Mouse (Mus musculus) heart, embryonic 12.5 days (tissue): ENCODE results near the gene Napepld. TPM values are rescaled to one million over a fixed set of nuclear protein-coding genes. Genes with fewer than 3 reads are reported as not detected.
A peak's percentile ranks its signal among the peaks of the same experiment; 100 is the strongest.

Experiments used
- ATAC-seq: fragments of 200-750 bp; cut with Nextera tagmentation; 2 replicates; pipeline ENCODE4 v1.8.0; 2017; ENCODE audit warnings: moderate TSS enrichment, moderate library complexity; ENCODE audit not compliant: insufficient number of reproducible peaks, low FRiP score
- H3K27ac ChIP-seq: fragments of 300-500 bp; sonication (generic); 2 replicates; pipeline ENCODE4 v1.5.1; 2016; ENCODE audit warnings: mild to moderate bottlenecking, moderate library complexity; ENCODE audit not compliant: poor library complexity, severe bottlenecking
- H3K27me3 ChIP-seq: fragments of 300-500 bp; sonication (generic); replicated peaks from 2 replicates; pipeline ENCODE4 v1.6.1; 2016; ENCODE audit warnings: mild to moderate bottlenecking, moderate library complexity
- H3K36me3 ChIP-seq: fragments of 300-500 bp; sonication (generic); 2 replicates; pipeline ENCODE4 v1.6.1; 2016; ENCODE audit warnings: mild to moderate bottlenecking, moderate library complexity
- H3K4me1 ChIP-seq: fragments of 300-500 bp; sonication (generic); replicated peaks from 2 replicates; pipeline ENCODE4 v1.6.1; 2016; ENCODE audit warnings: mild to moderate bottlenecking
- H3K4me2 ChIP-seq: fragments of 300-500 bp; sonication (generic); 2 replicates; pipeline ENCODE4 v1.6.1; 2016; ENCODE audit warnings: mild to moderate bottlenecking, moderate library complexity
- H3K4me3 ChIP-seq: fragments of 300-500 bp; sonication (generic); 2 replicates; pipeline ENCODE4 v1.5.1; 2016; ENCODE audit warnings: mild to moderate bottlenecking
- H3K9ac ChIP-seq: fragments of 300-500 bp; sonication (generic); 2 replicates; pipeline ENCODE4 v1.6.1; 2016; ENCODE audit warnings: mild to moderate bottlenecking, moderate library complexity
- H3K9me3 ChIP-seq: fragments of 300-500 bp; sonication (generic); replicated peaks from 2 replicates; pipeline ENCODE4 v1.6.1; 2016; ENCODE audit warnings: mild to moderate bottlenecking, moderate library complexity
- WGBS: fragments of 180-500 bp; shearing (Covaris S2); methylation state at CpG from one replicate; pipeline ENCODE4 v1.1.7; 2016; 5-methylcytosine and 5-hydroxymethylcytosine counted together
- polyA plus RNA-seq: library from polyadenylated mRNA; unstranded; fragments of >200 nt; fragmentation: Nextera tagmentation; extraction: Ambion mirVana; gene quantifications from 2 replicates; pipeline ENCODE4 v1.2.1, GENCODE M21; 2016

Gene Napepld
- polyA plus RNA-seq: 5.4 and 6.9 TPM in 2 replicates

DNA sequence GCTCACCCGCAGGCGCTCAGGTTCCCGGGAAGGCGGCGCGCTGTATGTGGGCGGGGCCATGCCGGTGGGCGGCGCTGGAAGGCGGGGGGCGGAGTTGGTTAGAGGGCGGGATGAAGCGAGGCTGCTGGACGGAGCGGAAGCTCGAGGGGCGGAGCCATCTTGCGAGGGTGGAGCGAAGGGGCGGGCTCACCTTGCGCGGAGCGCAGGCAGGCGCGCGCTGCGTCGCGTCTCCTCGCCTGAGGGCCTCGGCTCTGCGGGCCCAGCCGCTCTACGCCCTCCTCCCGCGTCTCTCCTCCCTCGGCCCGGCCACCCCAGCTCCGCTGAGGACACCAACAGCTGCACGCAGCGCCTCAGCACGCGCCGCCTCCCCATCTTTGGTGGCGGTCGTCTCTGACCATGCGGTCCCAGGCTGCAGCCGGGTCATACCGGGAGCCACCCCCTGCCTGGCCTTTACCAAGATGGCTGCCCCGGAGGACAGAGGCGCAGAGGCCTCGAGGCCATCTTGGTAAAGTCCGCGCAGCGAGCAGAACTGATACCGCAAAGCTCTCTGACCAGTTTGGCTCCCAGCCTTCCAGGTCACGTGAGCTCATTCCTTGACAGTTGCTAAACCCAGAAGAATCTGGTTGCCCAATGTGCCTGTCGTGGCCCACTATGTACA lies at the start of gene Napepld:
TSS of gene Napepld (minus strand) at position 46 of the 658 bp plus-strand sequence.
- H3K4me3 ChIP-seq: peak within 1 kb of the TSS; percentile 68
- H3K36me3 ChIP-seq: no peaks in the 10 kb centered on the region
- peak within 1 kb of the TSS; percentile 95 for H3K27ac ChIP-seq
- WGBS: under 1% methylated on average over 44 of the region's 59 CpGs
- peak; percentile 99 for ATAC-seq
- 0 out of 2 replicates have a peak, but pooled peaks cover 4% of the 10 kb centered on the region for H3K4me1 ChIP-seq
- H3K9ac ChIP-seq: peak within 1 kb of the TSS; percentile 89
- H3K4me2 ChIP-seq: peak within 1 kb of the TSS; percentile 69
- H3K9me3 ChIP-seq: peaks cover 4% of the 10 kb centered on the region; the same call in 1 of the 2 replicates
- no peaks in the 10 kb centered on the region for H3K27me3 ChIP-seq

DNA sequence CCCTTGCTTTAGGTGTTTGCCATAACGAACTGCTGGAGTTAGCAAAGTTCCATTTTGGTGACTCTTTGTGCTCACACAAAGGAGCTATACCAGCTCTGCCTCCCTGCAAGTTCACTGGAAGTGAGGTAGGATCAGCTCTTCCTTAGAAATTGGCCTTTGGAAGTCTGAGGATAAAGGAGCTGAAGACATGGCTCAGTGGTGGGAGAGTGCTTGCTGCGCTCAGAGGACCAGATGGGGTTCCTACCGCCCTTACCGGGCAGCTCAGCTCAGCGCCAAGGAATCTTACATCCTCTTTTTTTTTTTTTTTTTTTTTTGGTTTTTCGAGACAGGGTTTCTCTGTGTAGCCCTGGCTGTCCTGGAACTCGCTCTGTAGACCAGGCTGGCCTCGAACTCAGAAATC lies 44.8 kb upstream of the Napepld start:
- Histone ChIP-seq H3K9ac (no peak overlapping the region), H3K4me1 (no peaks in the 10 kb centered on the region), H3K27me3 (no peaks in the 10 kb centered on the region), H3K4me3 (no peak overlapping the region), H3K9me3 (no peaks in the 10 kb centered on the region), H3K4me2 (no peak overlapping the region), H3K27ac (no peak overlapping the region), H3K36me3 (peaks cover 98% of the 10 kb centered on the region)
- 91% methylated on average over 7 of the region's 8 CpGs for WGBS
- no peak for ATAC-seq

GRCm38 (mm10) chr5:21744651-21745050 lies 43.5 kb upstream of the Napepld start:
- Histone ChIP-seq H3K36me3 (peaks cover 93% of the 10 kb centered on the region), H3K9me3 (no peaks in the 10 kb centered on the region), H3K4me3 (no peak overlapping the region), H3K9ac (no peak overlapping the region), H3K27me3 (no peaks in the 10 kb centered on the region), H3K4me1 (no peaks in the 10 kb centered on the region), H3K4me2 (no peak overlapping the region), H3K27ac (no peak overlapping the region)
- no peak for ATAC-seq

- Histone ChIP-seq H3K4me3 (no peak overlapping the region), H3K27ac (no peak overlapping the region), H3K9ac (no peak overlapping the region), H3K4me1 (no peaks in the 10 kb centered on the region), H3K36me3 (peaks cover 91% of the 10 kb centered on the region), H3K27me3 (no peaks in the 10 kb centered on the region), H3K9me3 (no peaks in the 10 kb centered on the region), H3K4me2 (no peak overlapping the region)
- no peak for ATAC-seq
- 92% methylated on average over 10 of the region's 10 CpGs for WGBS
These were observed 42.4 kb upstream of the Napepld start for GRCm38 (mm10) chr5:21743606-21744005.

- no peak for ATAC-seq
- Histone ChIP-seq H3K4me3 (no peak overlapping the region), H3K36me3 (peaks cover 56% of the 10 kb centered on the region), H3K27me3 (no peaks in the 10 kb centered on the region), H3K9me3 (no peaks in the 10 kb centered on the region), H3K4me1 (peaks cover 11% of the 10 kb centered on the region), H3K9ac (no peak overlapping the region), H3K4me2 (no peak overlapping the region), H3K27ac (no peak overlapping the region)
- WGBS: 89% methylated on average over 13 of the region's 13 CpGs
These were observed 38.7 kb upstream of the Napepld start for GRCm38 (mm10) chr5:21739881-21740280.

- WGBS: 88% methylated on average over 11 of the region's 11 CpGs
These were observed 37.9 kb upstream of the Napepld start for GRCm38 (mm10) chr5:21739120-21739519.

DNA sequence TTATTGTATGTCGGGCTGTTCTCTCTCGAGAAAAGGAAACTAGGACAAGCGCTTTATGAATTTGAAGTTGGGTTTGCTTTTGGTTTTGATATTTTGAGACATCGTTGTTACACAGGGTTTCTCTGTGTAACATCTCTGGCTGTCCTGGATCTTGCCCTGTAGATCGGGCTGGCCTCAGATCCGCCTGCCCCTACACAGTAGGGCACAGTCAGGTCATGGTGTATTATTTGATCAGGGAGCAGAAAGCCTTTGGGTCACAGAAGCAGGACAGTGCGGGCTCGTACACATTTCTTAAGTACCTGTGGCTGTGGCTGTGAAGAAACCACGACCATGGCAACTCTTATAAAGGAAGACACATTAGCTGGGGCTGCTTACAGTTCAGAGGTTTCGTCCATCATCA lies 36.4 kb upstream of the Napepld start:
- no peak for ATAC-seq
- Histone ChIP-seq H3K27me3 (no peaks in the 10 kb centered on the region), H3K27ac (no peak overlapping the region), H3K4me1 (peaks cover 14% of the 10 kb centered on the region), H3K4me3 (peak overlapping the region; percentile 94), H3K4me2 (peak overlapping the region; percentile 90), H3K9me3 (no peaks in the 10 kb centered on the region), H3K36me3 (peaks cover 33% of the 10 kb centered on the region), H3K9ac (peak overlapping the region; percentile 93)
- 24% methylated on average over 10 of the region's 10 CpGs for WGBS

More at GRCm38 (mm10) chr5:21739120-21739519, 37.9 kb upstream of the Napepld start:
- no peak overlapping the region for H3K4me3 ChIP-seq
- H3K4me2 ChIP-seq: no peak overlapping the region
- no peaks in the 10 kb centered on the region for H3K9me3 ChIP-seq
- H3K36me3 ChIP-seq: peaks cover 48% of the 10 kb centered on the region
- no peak overlapping the region for H3K9ac ChIP-seq
- no peak overlapping the region for H3K27ac ChIP-seq
- ATAC-seq: no peak
- H3K27me3 ChIP-seq: no peaks in the 10 kb centered on the region
- H3K4me1 ChIP-seq: peaks cover 11% of the 10 kb centered on the region

GRCm38 (mm10) chr5:21736956-21737585 lies 35.9 kb upstream of the Napepld start, which contains the start of gene Pmpcb:
TSS of gene Pmpcb (plus strand) at chr5:21737141.
- Histone ChIP-seq H3K4me3 (peak within 1 kb of the TSS; percentile 94), H3K36me3 (peaks cover 28% of the 10 kb centered on the region), H3K27me3 (no peaks in the 10 kb centered on the region), H3K9ac (peak within 1 kb of the TSS; percentile 93), H3K4me2 (peak within 1 kb of the TSS; percentile 90), H3K9me3 (no peaks in the 10 kb centered on the region), H3K27ac (peak within 1 kb of the TSS; percentile 57; the same call in 1 of the 2 replicates), H3K4me1 (peaks cover 16% of the 10 kb centered on the region)
- WGBS: under 1% methylated on average over 38 of the region's 42 CpGs
- peak; percentile 80 for ATAC-seq

GRCm38 (mm10) chr5:21736046-21736445 lies 34.9 kb upstream of the Napepld start:
- no peak overlapping the region for H3K27ac ChIP-seq
- peaks cover 16% of the 10 kb centered on the region for H3K4me1 ChIP-seq
- no peak overlapping the region for H3K9ac ChIP-seq
- H3K4me2 ChIP-seq: no peak overlapping the region
- H3K4me3 ChIP-seq: no peak overlapping the region
- no peaks in the 10 kb centered on the region for H3K27me3 ChIP-seq
- no peaks in the 10 kb centered on the region for H3K9me3 ChIP-seq
- WGBS: 79% methylated on average over 11 of the region's 11 CpGs
- peaks cover 18% of the 10 kb centered on the region for H3K36me3 ChIP-seq
- ATAC-seq: no peak

DNA sequence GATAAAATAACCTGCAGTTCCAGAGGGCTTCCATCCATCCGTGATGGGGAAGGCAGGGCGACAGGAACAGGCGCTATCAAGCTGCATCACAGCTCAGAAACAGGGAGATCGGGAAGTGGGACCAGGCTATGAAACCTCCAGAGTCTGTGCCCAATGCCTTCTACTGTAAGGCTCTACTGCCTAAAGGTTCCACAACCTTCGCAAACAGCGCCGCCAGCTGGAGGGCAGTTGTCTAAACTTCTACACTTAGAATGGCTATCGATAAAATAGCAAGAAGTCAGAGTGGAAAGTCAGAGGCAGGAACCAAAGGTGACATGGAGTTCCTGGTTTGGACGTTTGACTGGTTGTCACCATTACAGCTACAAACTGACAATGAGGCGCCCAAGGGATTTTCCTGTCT lies 34.4 kb upstream of the Napepld start:
- Histone ChIP-seq H3K4me2 (peak overlapping the region; percentile 46), H3K36me3 (peaks cover 16% of the 10 kb centered on the region), H3K9me3 (no peaks in the 10 kb centered on the region), H3K27me3 (no peaks in the 10 kb centered on the region), H3K4me3 (peak overlapping the region; percentile 14), H3K9ac (no peak overlapping the region), H3K27ac (no peak overlapping the region), H3K4me1 (peaks cover 16% of the 10 kb centered on the region)
- ATAC-seq: no peak
- WGBS: 22% methylated on average over 10 of the region's 10 CpGs

DNA sequence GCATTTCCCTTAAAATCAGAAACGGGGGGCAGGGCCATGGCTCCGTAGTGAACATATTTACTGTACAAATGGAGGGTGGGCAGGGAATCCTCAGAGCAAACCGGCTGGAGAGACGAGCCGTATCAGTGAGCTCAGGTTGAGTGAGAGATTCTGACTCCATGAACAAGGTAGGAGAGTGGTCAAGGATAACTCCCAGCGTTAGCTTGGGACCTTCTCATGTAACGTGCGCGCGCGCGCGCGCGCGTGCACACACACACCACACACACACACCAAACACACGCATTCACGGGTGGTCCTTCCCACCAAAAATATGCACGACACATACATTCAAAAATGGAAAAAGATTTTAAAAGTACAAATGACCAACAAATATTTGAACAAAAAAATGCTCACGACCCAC lies 33.9 kb upstream of the Napepld start:
- Histone ChIP-seq H3K36me3 (peaks cover 12% of the 10 kb centered on the region), H3K27me3 (no peaks in the 10 kb centered on the region), H3K4me3 (peak overlapping the region; percentile 14), H3K27ac (no peak overlapping the region), H3K4me1 (peaks cover 16% of the 10 kb centered on the region), H3K9ac (no peak overlapping the region), H3K4me2 (peak overlapping the region; percentile 46), H3K9me3 (no peaks in the 10 kb centered on the region)
- WGBS: 78% methylated on average over 20 of the region's 20 CpGs
- no peak for ATAC-seq
